Mouse (Mus musculus) mouse embryonic stem cell (cell line): ENCODE measurements around the gene Allc.

ENCODE experiments used
- in situ Hi-C, 2 experiments: fragments of 300-500 bp; cut with MboI; formaldehyde crosslinking; loops; 1 replicate in 1 of 2; 3 replicates in 1 of 2; pipeline ENCODE4 v1.14.3; 2019 to 2020; ENCODE audit warnings: low sequenced_read_pairs in 2 of 2, low pct_unique_long_range_greater_than_20kb in 1 of 2, mixed read lengths in 1 of 2; ENCODE audit not compliant: unreplicated experiment in 1 of 2

Gene Allc

GRCm38 (mm10) chr12:28582423-28582822, at the start of gene Allc:
Gene Allc, minus strand, starts transcription at chr12:28582523.
- in situ Hi-C loops, result no loop called here

- in situ Hi-C loops, result no loop called here
These were observed 46.1 kb upstream of the Allc start for GRCm38 (mm10) chr12:28628436-28628835.

GRCm38 (mm10) chr12:28627092-28627491, 44.8 kb upstream of the Allc start:
- in situ Hi-C loops, result no loop called here

- in situ Hi-C loops, result no loop called here
These were observed 43.1 kb upstream of the Allc start for GRCm38 (mm10) chr12:28625407-28625806.

GRCm38 (mm10) chr12:28624251-28624650, 41.9 kb upstream of the Allc start:
- in situ Hi-C loops, result no loop called here

- in situ Hi-C loops, result no loop called here
These were observed 40.9 kb upstream of the Allc start, which contains the start of gene Colec11 for GRCm38 (mm10) chr12:28623195-28623594. Gene Colec11, minus strand, starts transcription at chr12:28623377.

- in situ Hi-C loops, result no loop called here
These were observed 40.3 kb upstream of the Allc start for GRCm38 (mm10) chr12:28622641-28623040.

GRCm38 (mm10) chr12:28622167-28622532, 39.8 kb upstream of the Allc start:
- in situ Hi-C loops, result no loop called here

GRCm38 (mm10) chr12:28621451-28622166, 39.3 kb upstream of the Allc start:
- in situ Hi-C loops, result no loop called here

GRCm38 (mm10) chr12:28617297-28617696, 35.0 kb upstream of the Allc start:
- in situ Hi-C loops, result no loop called here

GRCm38 (mm10) chr12:28614401-28614800, 32.1 kb upstream of the Allc start:
- in situ Hi-C loops, result no loop called here

- in situ Hi-C loops, result no loop called here
These were observed 30.1 kb upstream of the Allc start for GRCm38 (mm10) chr12:28612391-28612790.

GRCm38 (mm10) chr12:28607546-28608305, 25.4 kb upstream of the Allc start:
- in situ Hi-C loops, result no loop called here

GRCm38 (mm10) chr12:28603494-28603893, 21.2 kb upstream of the Allc start:
- in situ Hi-C loops, result no loop called here

GRCm38 (mm10) chr12:28602259-28602658, 19.9 kb upstream of the Allc start:
- in situ Hi-C loops, result no loop called here

- in situ Hi-C loops, result no loop called here
These were observed 16.2 kb upstream of the Allc start for GRCm38 (mm10) chr12:28598526-28598991.

- in situ Hi-C loops, result no loop called here
These were observed 15.8 kb upstream of the Allc start for GRCm38 (mm10) chr12:28598110-28598509.

- in situ Hi-C loops, result no loop called here
These were observed 15.4 kb upstream of the Allc start for GRCm38 (mm10) chr12:28597699-28598098.

GRCm38 (mm10) chr12:28596851-28597250, 14.5 kb upstream of the Allc start:
- in situ Hi-C loops, result no loop called here

- in situ Hi-C loops, result no loop called here
These were observed 8.1 kb upstream of the Allc start for GRCm38 (mm10) chr12:28590428-28590827.
